Mouse (Mus musculus) brown adipose tissue, adult 24 weeks (tissue): ENCODE results near the gene Imp3. TPM values are rescaled to one million over a fixed set of nuclear protein-coding genes. Genes with fewer than 3 reads are reported as not detected.

Experiments
- H3K27ac ChIP-seq: fragments of 200-500 bp; replicated peaks from 2 replicates; pipeline ENCODE4 v1.5.1; 2012; ENCODE audit warnings: low read depth, mild to moderate bottlenecking, low read length
- H3K4me1 ChIP-seq: fragments of 200-500 bp; 2 replicates; pipeline ENCODE4 v1.6.1; 2012; ENCODE audit warnings: low read length, mixed read lengths; ENCODE audit not compliant: control insufficient read depth, insufficient read depth, insufficient read length
- H3K4me3 ChIP-seq: fragments of 200-500 bp; 2 replicates; pipeline ENCODE4 v1.5.1; 2012; ENCODE audit warnings: low read depth, mild to moderate bottlenecking, low read length, moderate library complexity; ENCODE audit not compliant: insufficient read depth
- polyA plus RNA-seq: library from polyadenylated mRNA; stranded (reverse); fragments of >200 nt; gene quantifications from 2 replicates; pipeline ENCODE4 v1.2.4, GENCODE M21; 2012; ENCODE audit not compliant: missing spikeins, insufficient read depth, insufficient read length

Gene Imp3
- 52.9 and 57.6 TPM in 2 replicates for polyA plus RNA-seq

- Histone ChIP-seq H3K27ac (peak within 1 kb of the TSS; percentile 90), H3K4me1 (no peaks in the 10 kb centered on the region), H3K4me3 (peak within 1 kb of the TSS; percentile 91)
Measured at GRCm38 (mm10) chr9:56937223-56938160, at the start of gene Imp3. Imp3 (plus strand) TSS chr9:56937475.

GRCm38 (mm10) chr9:56887581-56887980 lies 49.7 kb upstream of the Imp3 start:
- Histone ChIP-seq H3K4me1 (peaks cover 8% of the 10 kb centered on the region), H3K4me3 (no peak overlapping the region), H3K27ac (no peak overlapping the region)

- Histone ChIP-seq H3K4me1 (no peaks in the 10 kb centered on the region), H3K4me3 (no peak overlapping the region)
Measured at GRCm38 (mm10) chr9:56889817-56890216, 47.5 kb upstream of the Imp3 start.

GRCm38 (mm10) chr9:56890522-56891250 lies 46.6 kb upstream of the Imp3 start:
- Histone ChIP-seq H3K27ac (no peak overlapping the region), H3K4me3 (no peak overlapping the region), H3K4me1 (no peaks in the 10 kb centered on the region)

More at GRCm38 (mm10) chr9:56889817-56890216, 47.5 kb upstream of the Imp3 start:
- no peak overlapping the region for H3K27ac ChIP-seq

- Histone ChIP-seq H3K4me3 (no peak overlapping the region), H3K27ac (no peak overlapping the region), H3K4me1 (no peaks in the 10 kb centered on the region)
Measured at GRCm38 (mm10) chr9:56891517-56892011, 45.7 kb upstream of the Imp3 start.

- H3K27ac ChIP-seq, result no peak overlapping the region
- no peaks in the 10 kb centered on the region for H3K4me1 ChIP-seq
Measured at GRCm38 (mm10) chr9:56892111-56892510, 45.2 kb upstream of the Imp3 start.

GRCm38 (mm10) chr9:56893313-56893712 lies 44.0 kb upstream of the Imp3 start:
- no peak overlapping the region for H3K4me3 ChIP-seq
- no peak overlapping the region for H3K27ac ChIP-seq
- H3K4me1 ChIP-seq, result no peaks in the 10 kb centered on the region

More at GRCm38 (mm10) chr9:56892111-56892510, 45.2 kb upstream of the Imp3 start:
- H3K4me3 ChIP-seq, result no peak overlapping the region

GRCm38 (mm10) chr9:56894006-56894405 lies 43.3 kb upstream of the Imp3 start:
- no peak overlapping the region for H3K27ac ChIP-seq
- H3K4me1 ChIP-seq, result no peaks in the 10 kb centered on the region
- H3K4me3 ChIP-seq, result no peak overlapping the region

- H3K27ac ChIP-seq, result no peak overlapping the region
- H3K4me1 ChIP-seq, result peaks cover 6% of the 10 kb centered on the region
- no peak overlapping the region for H3K4me3 ChIP-seq
Measured at GRCm38 (mm10) chr9:56896779-56897178, 40.5 kb upstream of the Imp3 start.

- Histone ChIP-seq H3K27ac (no peak overlapping the region), H3K4me3 (no peak overlapping the region), H3K4me1 (peaks cover 6% of the 10 kb centered on the region)
Measured at GRCm38 (mm10) chr9:56899409-56899808, 37.9 kb upstream of the Imp3 start.

GRCm38 (mm10) chr9:56900060-56900459 lies 37.2 kb upstream of the Imp3 start:
- H3K27ac ChIP-seq, result no peak overlapping the region
- H3K4me1 ChIP-seq, result peaks cover 6% of the 10 kb centered on the region

GRCm38 (mm10) chr9:56900571-56900970 lies 36.7 kb upstream of the Imp3 start:
- Histone ChIP-seq H3K4me1 (peaks cover 6% of the 10 kb centered on the region), H3K4me3 (no peak overlapping the region), H3K27ac (no peak overlapping the region)

More at GRCm38 (mm10) chr9:56900060-56900459, 37.2 kb upstream of the Imp3 start:
- no peak overlapping the region for H3K4me3 ChIP-seq

- peaks cover 6% of the 10 kb centered on the region for H3K4me1 ChIP-seq
- H3K27ac ChIP-seq, result no peak overlapping the region
- H3K4me3 ChIP-seq, result no peak overlapping the region
Measured at GRCm38 (mm10) chr9:56901187-56901586, 36.1 kb upstream of the Imp3 start.

GRCm38 (mm10) chr9:56903662-56904061 lies 33.6 kb upstream of the Imp3 start:
- Histone ChIP-seq H3K4me3 (no peak overlapping the region), H3K27ac (no peak overlapping the region), H3K4me1 (peaks cover 6% of the 10 kb centered on the region)

- H3K4me3 ChIP-seq, result no peak overlapping the region
- H3K4me1 ChIP-seq, result no peaks in the 10 kb centered on the region
- no peak overlapping the region for H3K27ac ChIP-seq
Measured at GRCm38 (mm10) chr9:56907549-56907948, 29.7 kb upstream of the Imp3 start.
